16 mouse cellular contexts compared by ENCODE assay signal in the genomic region with DNA sequence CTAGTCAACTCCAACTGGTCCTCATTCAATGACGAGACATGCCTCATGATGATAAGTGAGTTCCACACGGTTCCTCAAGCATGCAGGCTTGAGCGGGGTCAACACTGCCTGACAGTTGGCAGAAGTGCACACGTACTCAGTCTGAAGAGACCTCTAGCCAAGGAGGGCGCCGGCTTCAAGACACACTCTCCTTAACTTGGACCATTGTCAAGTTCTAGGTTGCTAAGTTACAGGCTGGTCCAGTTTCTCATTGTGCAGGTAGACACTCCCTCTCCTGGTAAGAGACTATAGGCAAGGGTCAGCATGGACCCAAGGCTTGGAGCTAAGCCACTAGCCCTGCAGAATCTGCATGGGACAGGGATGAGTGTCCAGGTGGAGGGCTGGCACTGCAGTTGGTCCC. TPM values are rescaled to one million over a fixed set of nuclear protein-coding genes. Genes with fewer than 3 reads are reported as not detected.
"Had no signal": no experiment of that assay in that cellular context is flagged by ENCODE, and none has a peak within 500 bp of the region (broad histone marks: within the 10 kb centered on the region; RNA-seq: fewer than 3 reads in every experiment).

No protein-coding gene starts in this region.

- H3K4me3 ChIP-seq: limb, embryonic 12.5 days; liver, embryonic 13.5 days; midbrain, embryonic 13.5 days; myocyte; neural tube, embryonic 15.5 days had no signal

- H3K27ac ChIP-seq: kidney, postnatal 0 days; limb, embryonic 12.5 days; liver, embryonic 13.5 days; midbrain, embryonic 13.5 days; neural tube, embryonic 15.5 days had no signal

- ATAC-seq: liver, postnatal 0 days; midbrain, embryonic 13.5 days had no signal

- H3K4me1 ChIP-seq: midbrain, embryonic 13.5 days; neural tube, embryonic 15.5 days had no signal

- H3K27me3 ChIP-seq: limb, embryonic 12.5 days; liver, embryonic 13.5 days; midbrain, embryonic 13.5 days; neural tube, embryonic 15.5 days had no signal

- H3K9me3 ChIP-seq: limb, embryonic 12.5 days; liver, embryonic 13.5 days; midbrain, embryonic 13.5 days; neural tube, embryonic 15.5 days had no signal

- H3K9ac ChIP-seq: limb, embryonic 12.5 days; liver, embryonic 13.5 days; liver, postnatal 0 days; midbrain, embryonic 13.5 days; neural tube, embryonic 15.5 days had no signal

- DNase-seq: kidney, adult 8-10 months; layer of hippocampus, adult 9-11 months; layer of hippocampus, postnatal 36 days; liver; liver, embryonic 13.5 days; liver, postnatal 0 days; right cerebral cortex, adult 18-20 months; right cerebral cortex, postnatal 25 days; thymus, postnatal 36 days had no signal

- H3K4me2 ChIP-seq: limb, embryonic 12.5 days; liver, embryonic 13.5 days; midbrain, embryonic 13.5 days; neural tube, embryonic 15.5 days had no signal

RNA-seq across cellular contexts. Expression of a gene that starts 14.0 kb away (rescaled TPM):
- total RNA-seq: megakaryocyte progenitor cell, adult 5-6 weeks had no signal
- polyA plus RNA-seq: intestine, embryonic 14.5 days; limb, embryonic 12.5 days; liver, postnatal 0 days; myocyte had no signal
